Mouse (Mus musculus) spleen, adult 2 months (tissue): Measurements from ENCODE around the gene Wfdc11.

Source experiments
- CTCF ChIP-seq: fragments of 200-500 bp; IDR thresholded peaks from 2 replicates; pipeline ENCODE4 v1.5.1; 2011; ENCODE audit warnings: mild to moderate bottlenecking, inconsistent platforms; ENCODE audit not compliant: insufficient read depth, insufficient read length, insufficient replicate concordance; ENCODE audit errors: extremely low read depth
- POLR2A ChIP-seq: fragments of 200-500 bp; IDR thresholded peaks from 2 replicates; pipeline ENCODE4 v1.6.1; 2011; ENCODE audit warnings: low read depth, low read length, inconsistent platforms

- TF ChIP-seq POLR2A (no peak), CTCF (no peak)
These were observed 6.0 kb upstream of the Wfdc11 start for GRCm38 (mm10) chr2:164679906-164680305.
